Mouse (Mus musculus) urinary bladder, adult 18-20 months (tissue): Measurements from ENCODE around the gene Tc2n.
"Not testable (repeated sequence)": the region's sequence is repeated elsewhere in the genome, so short reads cannot be mapped to it uniquely, and the experiment has no call there.

Experiments
- DNase-seq, 2 experiments: peaks; one replicate each; pipeline ENCODE4 v3.0.0; 2022; ENCODE audit warnings: low spot score in 2 of 2, mixed read lengths in 2 of 2

Tc2n gene

DNA sequence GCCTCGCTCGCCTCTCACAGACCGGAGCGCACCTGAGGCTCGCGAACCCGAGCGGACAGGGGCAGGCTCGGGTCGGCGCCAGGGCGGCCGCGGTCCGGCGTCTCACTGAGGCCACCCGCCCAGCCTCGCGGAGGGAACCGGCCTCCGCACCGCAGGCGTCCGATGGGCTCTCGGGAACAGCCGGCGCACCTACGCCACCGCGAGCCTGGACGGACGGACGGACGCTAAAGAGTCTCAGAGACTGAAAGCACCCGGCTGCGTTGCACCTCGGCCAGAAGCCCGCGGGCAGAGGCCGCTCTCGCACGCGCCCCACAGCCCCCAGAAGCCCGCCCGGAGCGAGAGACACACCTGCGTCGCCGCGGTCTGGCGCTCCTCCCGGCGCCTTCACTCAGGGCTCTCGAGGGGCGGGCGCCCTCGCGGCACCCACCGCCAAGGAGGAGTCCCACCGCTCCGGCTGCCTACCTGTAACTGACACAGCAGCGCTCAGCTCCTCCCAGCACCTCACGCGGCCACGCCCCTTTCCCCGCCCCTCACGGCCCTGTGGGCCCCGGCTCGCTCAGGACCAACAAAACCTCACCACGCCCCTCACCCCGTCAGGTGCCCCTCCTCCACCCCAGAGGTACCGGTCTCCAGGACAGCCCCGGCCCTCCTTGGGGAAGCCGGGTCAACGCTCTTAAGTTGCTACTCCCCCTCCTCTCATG is at the start of gene Tc2n:
Gene Tc2n, minus strand, starts transcription at position 470 of the 701 bp plus-strand sequence.
- DNase-seq = peak; percentile 93 to 98

DNA sequence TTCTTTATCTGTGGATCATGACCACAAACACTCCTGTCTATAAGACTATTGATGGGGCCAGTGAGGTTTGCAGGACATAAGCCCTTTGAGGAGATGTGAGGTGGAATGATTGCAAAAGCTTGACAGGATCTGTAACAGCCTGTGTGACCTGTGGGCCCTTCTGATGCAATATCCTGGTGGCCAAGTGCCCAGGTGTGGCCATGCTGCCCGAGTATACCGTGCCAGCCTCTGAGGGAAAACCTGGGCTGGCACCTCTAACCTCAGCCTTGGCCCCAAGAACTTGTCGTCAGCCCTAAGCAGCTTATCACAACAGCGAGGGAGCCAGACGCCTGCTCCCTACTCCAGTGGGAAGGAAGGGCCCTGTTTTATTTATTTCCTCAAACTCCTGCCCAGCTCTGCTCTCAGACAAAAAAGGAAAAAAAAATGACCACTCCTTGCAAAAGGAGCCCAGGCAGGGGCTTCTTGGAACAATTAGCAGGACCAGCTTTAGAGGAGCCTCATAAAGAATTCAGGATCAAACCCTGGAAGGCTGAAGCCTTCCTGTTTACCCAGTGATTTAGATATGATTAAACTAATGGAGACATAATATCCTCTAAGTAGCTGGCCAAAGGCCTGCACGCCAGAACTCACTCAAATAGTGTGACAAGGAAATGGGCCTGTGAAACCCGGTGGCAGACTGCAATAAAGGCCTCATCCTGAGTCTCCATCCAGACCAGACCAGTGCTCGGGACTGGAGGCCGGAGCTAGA is 49.2 kb upstream of the Tc2n start:
- peak; percentile 43 to 66 for DNase-seq

DNA sequence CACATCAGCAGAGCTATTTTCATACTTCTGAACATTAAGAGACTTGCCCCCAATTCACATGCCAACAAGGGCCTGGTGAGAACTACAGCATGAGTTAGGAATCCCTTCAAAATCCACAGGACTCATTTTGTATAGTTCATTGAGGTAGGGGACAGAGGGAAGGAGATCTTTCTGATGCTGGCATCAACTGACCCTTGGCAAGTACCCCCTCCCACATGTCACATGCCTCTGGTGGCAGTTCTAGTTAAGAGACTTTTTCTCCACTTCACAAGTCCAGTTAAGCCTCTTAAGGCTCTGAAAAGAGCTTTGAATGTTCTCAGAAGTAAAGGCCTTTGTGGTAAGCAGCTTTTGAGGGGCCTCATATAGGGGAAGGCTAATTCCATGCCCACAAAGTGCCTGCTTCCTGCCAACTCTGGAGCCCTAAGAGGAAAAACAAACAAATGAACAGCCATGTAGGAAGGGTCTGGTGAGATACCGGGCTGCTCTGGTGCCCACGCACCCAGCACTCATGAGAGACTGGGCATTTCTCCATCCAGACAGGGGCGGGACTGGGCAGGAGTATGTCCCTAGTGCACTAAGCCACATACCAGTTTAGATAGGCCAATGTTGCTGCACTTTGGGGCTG is 48.0 kb upstream of the Tc2n start:
- DNase-seq = no peak

DNA sequence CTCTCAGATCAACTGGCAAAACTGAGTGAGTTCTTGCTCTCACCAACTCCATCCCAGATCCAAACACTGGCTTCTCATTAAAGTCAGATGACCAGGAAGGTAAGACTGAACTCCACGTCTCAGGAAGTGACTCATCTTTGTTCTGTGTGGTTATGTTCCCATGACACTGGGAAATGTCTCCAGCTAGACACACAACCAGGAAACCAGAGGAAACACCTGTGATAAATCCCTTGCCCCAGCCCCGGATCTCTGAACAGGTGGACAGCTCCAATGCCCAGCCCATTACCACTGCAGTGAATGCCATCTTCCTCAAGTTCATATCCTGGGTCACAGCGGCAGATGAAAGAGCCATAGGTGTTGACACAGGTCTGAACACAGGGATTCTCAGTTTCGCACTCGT is 46.5 kb upstream of the Tc2n start:
- no peak for DNase-seq

DNA sequence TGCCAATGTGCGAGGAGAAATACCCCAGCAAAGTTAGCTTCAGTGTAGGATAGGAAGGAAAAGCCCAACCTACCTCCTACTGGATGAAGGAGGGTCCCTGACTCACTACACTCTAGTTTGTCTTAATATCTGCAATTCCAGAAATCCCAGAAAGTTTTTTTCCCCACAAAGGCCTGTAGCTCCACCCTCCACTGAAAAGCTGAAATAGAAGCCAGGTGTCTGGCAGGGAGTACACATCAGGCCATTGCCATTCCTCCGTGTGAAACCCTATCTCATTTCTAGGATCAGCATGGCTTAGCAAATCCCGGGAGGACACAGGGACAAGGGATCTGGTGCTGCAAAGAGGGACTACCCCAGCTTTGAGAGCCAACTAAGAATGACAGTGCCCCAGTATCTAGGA is 44.7 kb upstream of the Tc2n start:
- DNase-seq = no peak

DNA sequence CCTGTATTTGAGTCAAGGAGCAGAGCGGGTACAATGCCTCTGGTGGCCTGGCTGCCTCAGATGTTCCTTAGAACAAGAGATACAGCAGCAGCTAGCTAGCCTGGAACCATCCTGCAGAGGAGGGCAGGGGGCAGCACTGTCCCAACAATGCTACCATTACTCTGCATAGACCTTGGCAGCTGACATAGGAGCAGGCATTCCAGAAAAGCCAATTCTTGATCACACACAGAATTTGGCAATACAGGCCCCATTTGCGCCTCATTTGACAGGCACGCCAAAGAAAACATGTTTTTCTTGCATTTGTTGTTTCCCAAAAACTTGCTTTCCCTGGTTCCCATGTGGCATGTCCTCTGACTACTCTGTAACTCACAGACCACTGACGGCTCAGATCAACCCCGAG is 43.7 kb upstream of the Tc2n start:
- no peak for DNase-seq

DNA sequence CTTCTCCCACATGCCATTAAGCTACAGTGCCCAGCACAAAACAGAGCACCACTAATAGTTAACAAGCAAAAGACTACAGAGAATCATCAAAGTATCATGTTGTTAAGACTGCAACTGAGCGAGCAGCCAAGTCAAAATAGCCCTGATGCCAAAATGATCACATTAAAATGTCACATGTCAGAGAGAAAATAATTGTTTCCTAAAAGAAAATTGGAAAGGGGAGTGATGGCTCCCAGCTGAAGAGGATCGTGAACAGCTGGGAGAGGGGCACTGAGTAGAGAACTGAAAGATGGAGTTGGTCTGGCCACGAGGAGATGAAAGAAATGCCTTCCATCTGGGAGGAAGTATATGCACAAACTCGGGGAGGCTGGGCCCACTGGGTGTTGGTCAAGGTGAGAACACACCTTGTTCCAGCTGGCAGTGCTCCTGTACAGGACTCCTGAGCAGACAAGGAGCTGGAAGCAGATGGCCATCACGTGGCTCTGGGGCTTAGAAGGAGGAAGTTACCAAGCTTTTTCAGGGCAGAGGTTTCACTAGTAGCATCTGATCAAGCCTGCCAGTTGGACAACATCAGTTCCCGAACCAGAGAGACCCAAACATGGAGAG is 41.2 kb upstream of the Tc2n start:
- DNase-seq = peak in 1 of 2 experiments; percentile 24

DNA sequence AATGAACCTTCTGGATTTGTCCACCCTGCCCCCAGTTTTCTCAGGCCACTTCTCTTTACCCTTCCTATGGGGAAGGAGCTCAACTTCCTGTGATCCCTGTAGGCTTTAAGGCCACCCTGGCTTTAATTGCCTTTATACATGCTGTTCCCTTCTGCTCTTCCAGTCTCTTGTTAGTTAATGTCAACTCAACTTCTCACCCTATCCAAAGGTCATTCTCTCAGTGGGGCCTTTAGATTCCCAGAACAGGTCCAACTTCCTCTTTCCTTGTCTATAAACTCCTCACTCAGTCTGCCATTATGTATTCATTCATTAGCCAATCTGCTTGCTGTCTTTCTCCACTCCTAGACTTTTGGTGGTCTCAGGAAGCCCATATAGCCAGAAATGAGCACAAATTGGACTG is 40.4 kb upstream of the Tc2n start:
- DNase-seq = no peak

DNA sequence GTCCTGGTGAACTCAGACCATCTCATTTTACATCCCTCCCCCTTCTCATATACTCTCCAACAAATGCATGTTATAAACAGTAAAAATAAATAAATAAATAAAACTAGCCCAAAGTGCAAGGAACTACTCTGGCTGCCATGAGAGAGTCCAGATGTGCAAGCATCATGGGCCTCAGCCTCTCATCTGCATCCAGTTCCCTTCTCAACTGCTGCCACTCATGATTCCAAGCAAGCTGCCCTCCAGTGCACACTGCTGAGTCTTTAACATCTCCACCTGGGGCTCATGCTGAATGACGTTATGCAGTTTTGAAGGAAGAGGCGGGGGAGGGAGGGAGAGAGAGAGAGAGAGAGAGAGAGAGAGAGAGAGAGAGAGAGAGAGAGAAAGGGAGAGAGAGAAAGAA is 24.1 kb upstream of the Tc2n start:
- DNase-seq = no peak

DNA sequence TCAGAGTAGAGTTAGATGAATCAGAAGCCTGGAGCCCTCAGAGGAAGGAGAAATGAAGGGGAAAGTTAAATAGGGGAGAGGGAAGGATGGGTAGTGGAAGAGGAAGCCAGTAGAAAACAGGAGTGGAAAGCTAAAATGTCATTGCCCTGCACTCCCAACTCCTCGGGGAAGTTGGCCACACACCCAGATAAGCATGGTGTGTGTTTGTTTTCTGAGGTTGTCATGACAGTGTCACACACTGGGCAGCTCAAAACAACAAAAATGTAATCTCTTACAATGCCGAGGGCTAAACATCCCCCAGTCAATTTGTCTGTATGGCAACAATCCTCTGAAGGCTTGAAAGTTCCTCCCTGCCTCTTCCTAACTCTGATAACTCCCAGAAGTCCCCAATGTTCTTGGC is 22.2 kb upstream of the Tc2n start:
- no peak for DNase-seq

DNA sequence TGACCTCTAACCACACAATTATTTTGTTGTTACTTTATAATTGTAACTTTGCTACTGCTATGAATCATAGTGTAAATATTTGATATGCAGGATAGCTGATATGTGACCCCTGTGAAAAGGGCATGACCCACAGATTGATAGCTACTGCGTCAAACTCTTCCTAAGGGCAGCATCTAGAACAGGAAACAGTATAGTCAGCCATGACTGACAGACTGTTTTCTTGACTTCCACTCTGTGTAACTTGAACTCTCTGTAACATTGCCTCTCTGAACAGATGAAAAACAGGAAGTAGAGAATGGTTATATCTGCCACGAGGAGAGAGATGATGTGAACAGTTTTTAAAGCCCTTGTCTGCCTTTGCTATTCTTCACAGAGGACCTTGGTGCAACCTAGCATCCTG is 21.7 kb upstream of the Tc2n start:
- DNase-seq = no peak

DNA sequence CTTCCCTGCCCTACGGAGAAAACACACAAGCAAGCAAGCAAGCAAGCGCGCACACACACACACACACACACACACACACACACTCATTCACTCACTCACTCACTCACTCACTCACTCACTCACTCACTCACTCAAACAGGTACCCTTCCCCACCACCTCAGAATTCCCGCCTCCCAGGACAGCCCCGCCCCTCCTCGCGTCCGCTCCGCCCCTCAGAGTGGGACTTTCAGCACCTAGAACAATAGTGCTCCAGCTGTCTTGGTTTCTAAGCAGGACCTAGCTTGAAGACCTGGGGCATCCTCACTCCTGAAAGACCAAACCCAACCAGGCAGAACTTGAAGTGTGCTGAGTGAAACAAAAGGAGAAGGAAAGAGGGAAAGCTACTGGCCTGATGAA is 430 bp upstream of the Tc2n start:
- DNase-seq = peak in 1 of 2 experiments; percentile 33

DNA sequence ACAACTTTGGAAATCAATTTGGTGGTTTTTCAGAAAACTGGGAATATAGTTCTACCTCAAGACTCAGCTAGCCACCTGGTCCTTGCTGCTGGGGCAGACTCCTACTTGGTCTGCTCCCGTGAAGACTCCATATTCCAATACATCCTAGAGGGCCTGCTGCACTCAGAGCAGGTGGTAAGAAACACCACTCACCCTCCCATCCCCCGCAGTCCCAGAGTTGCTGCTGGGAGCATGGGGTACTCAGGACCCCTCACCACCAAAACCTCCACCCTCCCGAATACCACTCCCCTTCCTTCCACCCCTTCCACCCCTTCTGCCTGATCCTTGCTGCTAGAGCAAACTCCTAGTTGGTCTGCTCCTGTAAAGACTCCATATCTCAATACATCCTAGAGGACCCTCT is 19.1 kb downstream of the Tc2n start:
- no peak for DNase-seq

DNA sequence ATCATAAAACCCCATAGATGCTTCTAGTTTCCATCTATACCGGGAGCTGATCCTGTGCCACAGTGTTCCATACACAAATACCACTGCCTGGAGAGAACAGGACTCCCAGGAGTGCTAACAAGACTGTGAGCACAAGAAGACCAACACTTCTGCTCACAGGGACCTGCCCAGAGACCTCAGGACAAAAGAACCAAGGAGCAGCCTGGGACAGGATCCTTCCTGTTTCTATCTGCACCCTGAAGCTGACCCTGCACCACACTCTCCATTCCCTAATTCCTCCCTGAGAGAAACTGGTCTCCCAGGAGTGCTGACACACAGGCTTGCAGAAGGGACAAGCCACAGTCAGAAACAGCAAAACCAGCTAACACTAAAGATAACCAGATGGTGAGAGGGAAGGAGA is 21.8 kb downstream of the Tc2n start:
- DNase-seq = no peak

DNA sequence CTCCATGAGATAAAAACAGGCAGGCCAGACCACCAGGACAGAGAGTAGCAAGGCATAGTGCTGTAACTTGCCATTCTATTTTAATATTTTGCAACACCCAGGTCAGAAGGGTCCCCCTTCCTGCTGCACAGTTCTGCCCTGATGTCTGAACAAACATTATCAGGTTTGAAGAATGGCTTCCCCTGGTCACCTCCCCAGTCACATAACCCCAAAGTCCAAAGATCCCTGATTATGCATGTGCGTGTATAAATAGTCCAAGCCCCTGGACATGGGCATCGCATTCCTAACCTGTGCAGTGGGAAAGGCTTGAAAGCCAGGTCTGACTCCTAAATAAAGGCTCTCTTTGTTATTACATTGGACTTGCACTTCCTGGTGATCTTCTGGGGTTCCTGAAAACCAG is 37.8 kb downstream of the Tc2n start:
- no peak for DNase-seq

DNA sequence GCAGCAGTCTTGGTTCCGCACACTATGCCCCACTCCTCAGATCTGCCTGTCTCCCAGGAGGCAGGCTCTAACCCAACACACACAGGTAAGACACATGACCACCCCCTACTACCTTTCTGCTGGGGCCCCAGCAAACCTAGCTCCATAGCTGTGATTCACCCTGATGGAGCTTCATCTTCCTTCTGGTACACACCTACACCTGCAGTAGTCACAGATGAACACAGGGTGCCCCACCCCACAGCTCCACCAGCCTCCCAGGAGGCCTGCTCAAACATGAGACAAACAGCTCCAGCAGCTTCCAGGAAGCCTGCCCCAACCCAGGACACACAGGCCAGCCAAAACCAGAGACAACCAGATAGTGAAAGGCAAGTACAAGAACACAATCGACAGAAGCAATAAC is 50.8 kb downstream of the Tc2n start:
- no peak for DNase-seq

DNA sequence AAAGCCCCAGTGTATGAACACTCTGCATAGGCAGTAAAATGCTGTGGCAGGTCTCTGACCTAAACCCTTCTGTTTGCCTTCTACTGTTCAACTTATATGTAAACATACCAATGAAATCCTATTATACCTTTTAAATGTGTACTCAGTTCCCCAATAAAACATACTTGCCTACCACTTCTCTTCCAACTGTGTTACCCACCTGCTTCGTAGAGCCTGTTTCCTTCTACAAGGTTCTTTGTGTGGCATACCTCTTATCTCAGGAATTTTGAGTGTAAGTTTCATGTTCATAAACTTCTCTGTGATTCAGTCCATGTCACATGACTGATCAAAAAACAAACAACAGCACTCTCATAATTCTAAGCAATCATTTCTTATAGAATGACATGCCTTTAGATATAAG is 85.2 kb downstream of the Tc2n start:
- no peak for DNase-seq

DNA sequence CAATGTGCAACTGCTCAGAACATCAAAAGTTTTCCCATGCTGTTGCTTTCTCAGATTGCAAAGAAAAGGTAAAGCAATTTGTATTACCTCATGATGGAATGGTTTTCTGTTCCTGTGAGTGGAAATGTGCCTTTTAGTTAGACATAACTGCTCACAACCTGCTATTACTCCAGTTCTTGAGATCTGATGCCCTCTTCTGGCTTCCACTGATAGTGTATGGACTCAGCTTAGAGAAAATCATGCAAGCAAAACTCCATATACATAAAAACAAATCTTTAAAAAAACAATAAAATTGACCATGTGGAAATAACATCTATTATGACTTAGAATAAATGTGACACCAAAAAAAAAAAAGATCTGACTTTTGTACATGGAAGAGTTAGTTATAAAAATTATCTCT is 111.7 kb downstream of the Tc2n start:
- not testable (repeated sequence) for DNase-seq
